Mouse (Mus musculus) small intestine, adult 2 months (tissue): ENCODE data around the gene Tbl2.

ENCODE experiments used
- CTCF ChIP-seq: fragments of 200-500 bp; IDR thresholded peaks from 2 replicates; pipeline ENCODE4 v1.5.1; 2012; ENCODE audit warnings: low read depth, mild to moderate bottlenecking, control low read depth, inconsistent platforms, low read length, moderate library complexity, mixed read lengths; ENCODE audit not compliant: insufficient replicate concordance, insufficient read length; ENCODE audit errors: extremely low read depth
- POLR2A ChIP-seq: fragments of 200-500 bp; IDR thresholded peaks from 2 replicates; pipeline ENCODE4 v1.6.1; 2012; ENCODE audit warnings: low read depth, mild to moderate bottlenecking, control low read depth, inconsistent platforms, low read length, moderate library complexity

DNA sequence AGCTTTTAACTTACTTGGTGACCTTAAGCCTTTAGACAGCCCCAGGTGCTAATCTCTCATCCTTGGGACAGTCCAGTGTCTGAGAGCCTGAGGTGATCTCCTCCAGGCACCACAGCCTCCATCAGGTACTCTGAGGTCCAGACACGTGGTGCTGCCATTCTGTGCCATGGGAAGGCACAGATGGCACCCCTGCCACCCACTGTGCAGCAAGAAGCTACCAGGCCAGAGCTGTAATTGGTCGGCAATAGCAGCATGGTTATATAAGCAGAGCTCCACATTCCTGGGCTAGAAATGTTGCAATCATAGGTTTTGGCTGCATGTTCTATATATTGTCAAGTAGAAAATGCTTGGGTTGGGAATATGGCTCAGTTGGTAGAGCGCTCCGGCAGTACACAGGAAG is 29.5 kb downstream of the Tbl2 start:
- TF ChIP-seq POLR2A (no peak), CTCF (no peak)
